Mouse (Mus musculus) midbrain, embryonic 11.5 days (tissue): ENCODE measurements around the gene Stab2. TPM values are rescaled to one million over a fixed set of nuclear protein-coding genes. Genes with fewer than 3 reads are reported as not detected.
A peak's percentile ranks its signal among the peaks of the same experiment; 100 is the strongest.

Source experiments
- ATAC-seq: fragments of 200-750 bp; cut with Nextera tagmentation; 2 replicates; pipeline ENCODE4 v1.8.0; 2017; ENCODE audit warnings: moderate TSS enrichment, moderate library complexity; ENCODE audit not compliant: low FRiP score
- DNase-seq: peaks from one replicate; pipeline ENCODE4 v3.0.0; 2015; ENCODE audit warnings: low spot score; ENCODE audit errors: missing footprints
- H3K27ac ChIP-seq: fragments of 300-500 bp; sonication (generic); 2 replicates; pipeline ENCODE4 v1.5.1; 2014; ENCODE audit warnings: low read depth, low read length
- H3K27me3 ChIP-seq: fragments of 300-500 bp; sonication (generic); 2 replicates; pipeline ENCODE4 v1.6.1; 2014; ENCODE audit warnings: mild to moderate bottlenecking, low read length, moderate library complexity, mixed read lengths; ENCODE audit not compliant: control insufficient read depth, insufficient read depth
- H3K36me3 ChIP-seq: fragments of 300-500 bp; sonication (generic); 2 replicates; pipeline ENCODE4 v1.6.1; 2014; ENCODE audit warnings: mild to moderate bottlenecking, low read length, moderate library complexity, mixed read lengths; ENCODE audit not compliant: control insufficient read depth, insufficient read depth
- H3K4me1 ChIP-seq: fragments of 300-500 bp; sonication (generic); 2 replicates; pipeline ENCODE4 v1.6.1; 2014; ENCODE audit warnings: low read length; ENCODE audit not compliant: control insufficient read depth, insufficient read depth
- H3K4me2 ChIP-seq: fragments of 300-500 bp; sonication (generic); 2 replicates; pipeline ENCODE4 v1.6.1; 2014; ENCODE audit warnings: mild to moderate bottlenecking, moderate library complexity
- H3K4me3 ChIP-seq: fragments of 300-500 bp; sonication (generic); 2 replicates; pipeline ENCODE4 v1.5.1; 2014; ENCODE audit warnings: low read depth, low read length
- H3K9ac ChIP-seq: fragments of 300-500 bp; sonication (generic); 2 replicates; pipeline ENCODE4 v1.6.1; 2014; ENCODE audit warnings: low read length
- H3K9me3 ChIP-seq: fragments of 300-500 bp; sonication (generic); 2 replicates; pipeline ENCODE4 v1.6.1; 2016; ENCODE audit warnings: low read length; ENCODE audit not compliant: control insufficient read depth
- WGBS: fragments of 180-500 bp; shearing (Covaris S2); extraction: QIAGEN DNeasy Blood & Tissue Kit; methylation state at CpG from one replicate; pipeline ENCODE4 v1.1.7; 2014; 5-methylcytosine and 5-hydroxymethylcytosine counted together
- polyA plus RNA-seq: library from polyadenylated mRNA; unstranded; fragments of >200 nt; fragmentation: Nextera tagmentation; extraction: Ambion mirVana; gene quantifications from 2 replicates; pipeline ENCODE4 v1.2.1, GENCODE M21; 2014

The Stab2 gene
- polyA plus RNA-seq, 1 experiment from 2014 or later, result 0.25 TPM

GRCm38 (mm10) chr10:87014391-87014965 is 6.7 kb upstream of the Stab2 start:
- 85% methylated on average over 7 of the region's 7 CpGs for WGBS
- DNase-seq, result no peak
- no peak overlapping the region for H3K27ac ChIP-seq

DNA sequence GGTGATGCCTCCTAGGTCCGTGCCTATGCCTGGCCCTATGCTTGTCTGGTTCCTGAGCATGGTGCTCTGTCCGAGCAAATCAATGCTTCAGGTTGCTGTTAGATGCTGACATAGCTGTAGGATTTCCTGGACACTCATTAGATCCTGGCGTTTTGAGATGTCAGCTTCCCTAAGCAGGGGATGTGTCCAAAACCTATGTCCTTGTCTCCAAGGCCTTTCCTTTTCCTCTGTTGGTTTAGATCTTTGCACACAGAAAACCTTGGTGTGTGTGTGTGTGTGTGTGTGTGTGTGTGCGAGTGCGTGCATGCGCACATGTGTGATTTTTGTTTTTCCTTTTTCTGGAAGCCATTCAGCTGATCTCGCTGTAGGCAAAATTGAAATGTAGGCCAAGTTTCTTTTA is 4.3 kb upstream of the Stab2 start:
- Histone ChIP-seq H3K4me3 (no peak overlapping the region), H3K27ac (no peak overlapping the region), H3K36me3 (no peaks in the 10 kb centered on the region), H3K9me3 (no peaks in the 10 kb centered on the region), H3K9ac (no peak overlapping the region), H3K4me1 (peaks cover 11% of the 10 kb centered on the region), H3K27me3 (no peaks in the 10 kb centered on the region), H3K4me2 (no peak overlapping the region)
- no peak for ATAC-seq
- 91% methylated on average over 7 of the region's 7 CpGs for WGBS
- no peak for DNase-seq

More at GRCm38 (mm10) chr10:87014391-87014965, 6.7 kb upstream of the Stab2 start:
- H3K27me3 ChIP-seq, result no peaks in the 10 kb centered on the region
- H3K4me1 ChIP-seq, result peaks cover 11% of the 10 kb centered on the region
- H3K36me3 ChIP-seq, result no peaks in the 10 kb centered on the region
- no peaks in the 10 kb centered on the region for H3K9me3 ChIP-seq
- H3K4me2 ChIP-seq, result no peak overlapping the region
- no peak for ATAC-seq
- no peak overlapping the region for H3K4me3 ChIP-seq
- no peak overlapping the region for H3K9ac ChIP-seq

DNA sequence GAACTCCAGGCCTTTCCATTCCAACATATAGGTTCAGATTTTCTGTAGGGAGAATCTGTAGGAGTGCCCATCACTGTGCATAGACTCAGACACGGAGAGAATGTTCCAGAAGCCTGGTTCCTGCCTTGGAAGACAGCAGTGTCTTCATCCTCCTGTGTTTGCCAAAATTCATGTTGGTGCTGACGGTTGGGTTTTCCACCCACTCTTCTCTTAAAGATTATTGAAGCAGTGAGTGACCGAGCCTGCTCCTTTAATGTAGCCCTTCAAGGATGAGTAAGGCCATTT is 332 bp upstream of the Stab2 start:
- Histone ChIP-seq H3K36me3 (no peaks in the 10 kb centered on the region), H3K4me1 (no peaks in the 10 kb centered on the region), H3K27me3 (no peaks in the 10 kb centered on the region), H3K4me2 (no peak overlapping the region), H3K27ac (no peak overlapping the region), H3K9me3 (no peaks in the 10 kb centered on the region), H3K4me3 (no peak overlapping the region), H3K9ac (no peak overlapping the region)
- DNase-seq (no peak), ATAC-seq (no peak)
- WGBS, result 92% methylated on average over 3 of the region's 3 CpGs

GRCm38 (mm10) chr10:86992238-86992976 is 15.4 kb downstream of the Stab2 start:
- 88% methylated on average over 14 of the region's 14 CpGs for WGBS
- H3K9ac ChIP-seq, result no peak overlapping the region
- H3K4me1 ChIP-seq, result no peaks in the 10 kb centered on the region
- H3K36me3 ChIP-seq, result no peaks in the 10 kb centered on the region
- no peak overlapping the region for H3K4me3 ChIP-seq
- H3K27me3 ChIP-seq, result no peaks in the 10 kb centered on the region
- no peaks in the 10 kb centered on the region for H3K9me3 ChIP-seq
- no peak for ATAC-seq
- no peak overlapping the region for H3K4me2 ChIP-seq
- no peak overlapping the region for H3K27ac ChIP-seq
- no peak for DNase-seq

GRCm38 (mm10) chr10:86990666-86991065 is 17.2 kb downstream of the Stab2 start:
- H3K36me3 ChIP-seq, result no peaks in the 10 kb centered on the region
- ATAC-seq (no peak), DNase-seq (no peak)
- no peaks in the 10 kb centered on the region for H3K27me3 ChIP-seq
- H3K9ac ChIP-seq, result no peak overlapping the region
- no peak overlapping the region for H3K27ac ChIP-seq
- no peaks in the 10 kb centered on the region for H3K9me3 ChIP-seq
- 82% methylated on average over 9 of the region's 9 CpGs for WGBS
- no peak overlapping the region for H3K4me3 ChIP-seq
- no peaks in the 10 kb centered on the region for H3K4me1 ChIP-seq
- no peak overlapping the region for H3K4me2 ChIP-seq

- WGBS, result 74% methylated on average over 8 of the region's 8 CpGs
- H3K9me3 ChIP-seq, result no peaks in the 10 kb centered on the region
- ATAC-seq, result no peak
Observed at GRCm38 (mm10) chr10:86989838-86990237, 18.0 kb downstream of the Stab2 start.

DNA sequence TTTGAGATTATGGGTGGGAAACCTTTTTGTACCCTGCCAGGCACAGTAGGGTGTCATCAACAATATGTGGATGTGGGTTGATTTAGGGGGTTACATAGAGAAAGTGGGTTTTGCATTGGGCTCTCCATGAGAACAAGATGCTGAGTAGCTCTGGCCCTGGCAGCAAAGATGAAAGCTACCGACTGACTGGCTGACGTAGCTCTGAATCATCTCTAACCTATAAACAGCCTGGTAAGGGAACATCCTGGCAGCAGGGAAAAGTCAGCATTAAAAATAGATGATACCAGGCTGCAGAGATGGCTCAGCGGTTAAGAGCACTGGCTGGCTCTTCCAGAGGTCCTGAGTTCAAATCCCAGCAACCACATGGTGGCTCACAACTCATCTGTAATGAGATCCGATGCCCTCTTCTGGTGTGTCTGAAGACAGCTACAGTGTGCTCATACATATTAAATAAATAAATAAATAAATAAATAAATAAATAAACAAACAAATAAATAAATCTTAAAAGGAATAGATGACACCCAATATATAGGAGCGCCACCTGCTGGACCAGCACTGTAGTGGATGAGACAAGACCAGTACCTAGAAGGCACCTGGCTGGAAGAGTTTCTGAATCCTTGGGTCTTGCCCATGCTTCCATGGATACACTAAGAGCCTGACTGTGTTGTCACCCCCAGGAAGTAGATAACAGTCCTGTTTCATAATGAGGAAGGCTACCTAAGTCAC is 31.7 kb downstream of the Stab2 start:
- no peaks in the 10 kb centered on the region for H3K9me3 ChIP-seq
- H3K4me1 ChIP-seq, result no peaks in the 10 kb centered on the region
- no peak overlapping the region for H3K9ac ChIP-seq
- H3K4me2 ChIP-seq, result no peak overlapping the region
- no peak overlapping the region for H3K4me3 ChIP-seq
- no peaks in the 10 kb centered on the region for H3K27me3 ChIP-seq
- WGBS, result 85% methylated on average over 5 of the region's 5 CpGs
- no peak overlapping the region for H3K27ac ChIP-seq
- ATAC-seq, result no peak
- DNase-seq, result no peak
- no peaks in the 10 kb centered on the region for H3K36me3 ChIP-seq

More at GRCm38 (mm10) chr10:86989838-86990237, 18.0 kb downstream of the Stab2 start:
- Histone ChIP-seq H3K4me1 (no peaks in the 10 kb centered on the region), H3K27ac (no peak overlapping the region), H3K36me3 (no peaks in the 10 kb centered on the region), H3K4me3 (no peak overlapping the region), H3K4me2 (no peak overlapping the region), H3K9ac (no peak overlapping the region), H3K27me3 (no peaks in the 10 kb centered on the region)
- DNase-seq, result no peak

GRCm38 (mm10) chr10:86973276-86973675 is 34.5 kb downstream of the Stab2 start:
- no peak overlapping the region for H3K9ac ChIP-seq
- 76% methylated on average over 5 of the region's 5 CpGs for WGBS
- no peak overlapping the region for H3K4me2 ChIP-seq
- ATAC-seq, result no peak
- no peak overlapping the region for H3K27ac ChIP-seq
- no peaks in the 10 kb centered on the region for H3K36me3 ChIP-seq
- no peak overlapping the region for H3K4me3 ChIP-seq
- no peaks in the 10 kb centered on the region for H3K4me1 ChIP-seq
- no peaks in the 10 kb centered on the region for H3K27me3 ChIP-seq
- no peaks in the 10 kb centered on the region for H3K9me3 ChIP-seq
- no peak for DNase-seq

- peak; percentile 67 for ATAC-seq
Observed at GRCm38 (mm10) chr10:86972503-86972826, 35.4 kb downstream of the Stab2 start.

More at GRCm38 (mm10) chr10:86972503-86972826, 35.4 kb downstream of the Stab2 start:
- Histone ChIP-seq H3K36me3 (no peaks in the 10 kb centered on the region), H3K9me3 (no peaks in the 10 kb centered on the region), H3K4me1 (no peaks in the 10 kb centered on the region), H3K9ac (peak overlapping the region; percentile 36; the same call in 1 of the 2 replicates), H3K27ac (no peak overlapping the region), H3K4me3 (peak overlapping the region; percentile 9; the same call in 1 of the 2 replicates), H3K4me2 (peak overlapping the region; percentile 37), H3K27me3 (no peaks in the 10 kb centered on the region)
- WGBS, result 21% methylated on average over 7 of the region's 7 CpGs
- peak; percentile 83 for DNase-seq
